Mouse (Mus musculus) MEL (cell line): Measurements from ENCODE around the gene St6galnac4.

Experiments used
- CTCF ChIP-seq, 3 experiments: IDR thresholded peaks in 2 of 3; conservative IDR thresholded peaks in 1 of 3; 2 replicates each; pipeline ENCODE4 v1.5.1; 2011 to 2012; ENCODE audit warnings: low read length in 3 of 3, low read depth in 2 of 3, mild to moderate bottlenecking in 2 of 3, improper control_type of control experiment in 1 of 3, inconsistent platforms in 1 of 3, mixed read lengths in 1 of 3, moderate library complexity in 1 of 3; ENCODE audit not compliant: control insufficient read depth in 1 of 3, insufficient read depth in 1 of 3, poor library complexity in 1 of 3, severe bottlenecking in 1 of 3
- ETS1 ChIP-seq: IDR thresholded peaks from 2 replicates; pipeline ENCODE4 v1.6.1; 2012; ENCODE audit warnings: low read depth, mild to moderate bottlenecking, inconsistent platforms, low read length, improper control_type of control experiment, moderate library complexity
- GABPA ChIP-seq: IDR thresholded peaks from 2 replicates; pipeline ENCODE4 v1.6.1; 2012; ENCODE audit warnings: low read depth, mild to moderate bottlenecking, inconsistent platforms, low read length, improper control_type of control experiment, moderate library complexity
- MAX ChIP-seq: IDR thresholded peaks from 2 replicates; pipeline ENCODE4 v1.6.1; 2011; ENCODE audit warnings: low read length, improper control_type of control experiment
- POLR2A ChIP-seq, 2 experiments: IDR thresholded peaks; 2 replicates each; pipeline ENCODE4 v1.6.1; 2011 to 2012; ENCODE audit warnings: low read length in 2 of 2, mild to moderate bottlenecking in 2 of 2, control low read depth in 1 of 2, improper control_type of control experiment in 1 of 2, low read depth in 1 of 2, moderate library complexity in 1 of 2; ENCODE audit not compliant: control insufficient read depth in 1 of 2, insufficient read depth in 1 of 2, poor library complexity in 1 of 2
- POLR2AphosphoS2 ChIP-seq: IDR thresholded peaks from 2 replicates; pipeline ENCODE4 v1.6.1; 2011; ENCODE audit warnings: low read length, improper control_type of control experiment
- POLR2AphosphoS5 ChIP-seq: IDR thresholded peaks from 2 replicates; pipeline ENCODE4 v1.6.1; 2012; ENCODE audit warnings: low read depth, borderline replicate concordance, mild to moderate bottlenecking, inconsistent platforms, low read length, moderate library complexity, mixed read lengths
- TAL1 ChIP-seq: IDR thresholded peaks from 2 replicates; pipeline ENCODE4 v1.6.1; 2012; ENCODE audit warnings: mild to moderate bottlenecking, inconsistent platforms, low read length, moderate library complexity, mixed read lengths
- ZNF384 ChIP-seq: IDR thresholded peaks from 2 replicates; pipeline ENCODE4 v1.6.1; 2012; ENCODE audit warnings: low read depth, mild to moderate bottlenecking, inconsistent platforms, low read length, improper control_type of control experiment

- no peak for TF ChIP-seq MAX
- no peak for TF ChIP-seq POLR2A (IDR thresholded peaks at IDR 0.05; ENCODE audit: control insufficient read depth in 1 of 2, insufficient read depth in 1 of 2, low read depth in 1 of 2, low read length in 2 of 2, poor library complexity in 1 of 2)
- no peak for TF ChIP-seq GABPA
- no peak for TF ChIP-seq POLR2AphosphoS2
- no peak for TF ChIP-seq CTCF (IDR thresholded peaks at IDR 0.05 in 2 of 3, conservative IDR thresholded peaks at IDR 0.05 in 1 of 3; ENCODE audit: control insufficient read depth in 1 of 3, insufficient read depth in 1 of 3, low read depth in 2 of 3, low read length in 3 of 3, poor library complexity in 1 of 3, severe bottlenecking in 1 of 3)
- TF ChIP-seq TAL1, result no peak
- TF ChIP-seq POLR2AphosphoS5, result no peak
- no peak for TF ChIP-seq ZNF384
- no peak for TF ChIP-seq ETS1
Observed at GRCm38 (mm10) chr2:32608778-32609435, 22.0 kb downstream of the St6galnac4 start.
